Comparison of ENCODE assay signal across 21 mouse cellular contexts in the genomic region with DNA sequence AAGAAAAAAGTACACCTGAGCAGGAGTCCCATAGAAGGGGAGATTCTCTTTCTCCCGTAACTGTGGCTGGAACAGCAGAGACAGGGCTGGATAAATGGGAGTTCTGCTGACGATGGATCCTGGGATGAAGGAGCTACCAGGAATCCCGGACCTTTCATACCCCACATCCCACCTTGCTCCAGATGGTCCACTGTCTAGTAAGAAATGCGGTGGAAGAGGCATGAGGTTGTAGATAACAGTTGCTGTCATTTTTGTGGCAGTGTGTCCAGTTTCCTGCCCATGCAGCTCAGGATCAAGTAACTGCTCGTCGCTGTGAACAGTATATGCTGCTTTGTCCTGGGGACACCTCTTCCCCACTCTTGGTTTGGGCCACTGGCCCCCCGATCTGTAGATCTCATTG.
A peak's percentile ranks its signal among the peaks of the same experiment; 100 is the strongest.
DNase-seq lines count a peak whose midpoint lies in the region; ATAC-seq lines count a peak whose summit lies in the region.
"Had no signal": no experiment of that assay in that cellular context is flagged by ENCODE, and none has a peak within 500 bp of the region (broad histone marks: within the 10 kb centered on the region; RNA-seq: fewer than 3 reads in every experiment).

No protein-coding gene starts in this region.

- H3K27me3 ChIP-seq in heart, embryonic 10.5 days (ENCODE audit: insufficient read depth, poor library complexity, severe bottlenecking) = no peaks in the 10 kb centered on the region
- H3K27me3 ChIP-seq in heart, embryonic 11.5 days (ENCODE audit: control insufficient read depth, insufficient read depth, low read length) = no peaks in the 10 kb centered on the region
- H3K27me3 ChIP-seq in midbrain, embryonic 11.5 days (ENCODE audit: control insufficient read depth, insufficient read depth, low read length) = no peaks in the 10 kb centered on the region
- no peaks in the 10 kb centered on the region for H3K27me3 ChIP-seq in midbrain, embryonic 15.5 days (replicated peaks)
- H3K27me3 ChIP-seq: CH12.LX had no signal

- no peak overlapping the region for H3K27ac ChIP-seq in heart, embryonic 10.5 days
- no peak overlapping the region for H3K27ac ChIP-seq in heart, embryonic 11.5 days (ENCODE audit: low read depth, low read length)
- H3K27ac ChIP-seq in midbrain, embryonic 11.5 days (ENCODE audit: low read depth, low read length) = no peak overlapping the region
- no peak overlapping the region for H3K27ac ChIP-seq in midbrain, embryonic 15.5 days

- WGBS in heart, embryonic 10.5 days = 73% methylated on average over 7 of the region's 7 CpGs
- WGBS in heart, embryonic 11.5 days (ENCODE audit: insufficient replicate concordance) = 82% methylated on average over 7 of the region's 7 CpGs
- 90% methylated on average over 7 of the region's 7 CpGs for WGBS in midbrain, embryonic 11.5 days
- 90% methylated on average over 7 of the region's 7 CpGs for WGBS in midbrain, embryonic 15.5 days

- H3K9me3 ChIP-seq in heart, embryonic 10.5 days = no peaks in the 10 kb centered on the region
- H3K9me3 ChIP-seq in heart, embryonic 11.5 days (replicated peaks; ENCODE audit: control insufficient read depth, low read length) = no peaks in the 10 kb centered on the region
- H3K9me3 ChIP-seq in midbrain, embryonic 11.5 days (ENCODE audit: control insufficient read depth, low read length) = no peaks in the 10 kb centered on the region; the same call in 1 of the 2 replicates
- H3K9me3 ChIP-seq in midbrain, embryonic 15.5 days = no peaks in the 10 kb centered on the region

- H3K36me3 ChIP-seq in heart, embryonic 10.5 days = no peaks in the 10 kb centered on the region
- no peaks in the 10 kb centered on the region for H3K36me3 ChIP-seq in heart, embryonic 11.5 days (ENCODE audit: control insufficient read depth, insufficient read depth, low read length)
- no peaks in the 10 kb centered on the region for H3K36me3 ChIP-seq in midbrain, embryonic 11.5 days (ENCODE audit: control insufficient read depth, insufficient read depth, low read length)
- H3K36me3 ChIP-seq in midbrain, embryonic 15.5 days (replicated peaks) = no peaks in the 10 kb centered on the region
- H3K36me3 ChIP-seq: G1E had no signal

- H3K4me2 ChIP-seq in heart, embryonic 11.5 days = no peak overlapping the region
- no peak overlapping the region for H3K4me2 ChIP-seq in midbrain, embryonic 11.5 days
- no peak overlapping the region for H3K4me2 ChIP-seq in midbrain, embryonic 15.5 days

- no peak for ATAC-seq in heart, embryonic 11.5 days (replicated peaks; ENCODE audit: insufficient number of reproducible peaks, low FRiP score, low TSS enrichment)
- no peak for ATAC-seq in midbrain, embryonic 11.5 days (ENCODE audit: low FRiP score)
- no peak for ATAC-seq in midbrain, embryonic 15.5 days (replicated peaks)
- ATAC-seq: activated CD4-positive, CD25-positive, alpha-beta regulatory T cell, adult 4 months; CD4-positive, CD25-positive, alpha-beta regulatory T cell, adult 4 months; Patski had no signal

- H3K4me1 ChIP-seq in heart, embryonic 10.5 days = peaks cover 3% of the 10 kb centered on the region; the same call in 1 of the 2 replicates
- H3K4me1 ChIP-seq in heart, embryonic 11.5 days (ENCODE audit: control insufficient read depth, insufficient read depth, low read length) = no peaks in the 10 kb centered on the region
- H3K4me1 ChIP-seq in midbrain, embryonic 11.5 days (ENCODE audit: control insufficient read depth, insufficient read depth, low read length) = no peaks in the 10 kb centered on the region
- no peaks in the 10 kb centered on the region for H3K4me1 ChIP-seq in midbrain, embryonic 15.5 days

- DNase-seq in heart, adult 11 months = peak; percentile 58
- DNase-seq in heart, adult 18-20 months = no peak
- peak; percentile 59 for DNase-seq in heart, embryonic 10.5 days (ENCODE audit: low spot score)
- peak; percentile 35 for DNase-seq in midbrain, embryonic 11.5 days (ENCODE audit: low spot score, missing footprints)
- DNase-seq: adrenal gland, adult 2 months; adrenal gland, adult 8-10 months; adrenal gland, postnatal 10 days; adrenal gland, postnatal 14 days; adrenal gland, postnatal 25 days; adrenal gland, postnatal 36 days; B cell, adult 2 months; cerebellum, adult 11 months; cerebellum, adult 11-12 months; cerebellum, adult 18-20 months had no signal

- no peak overlapping the region for H3K4me3 ChIP-seq in heart, embryonic 10.5 days
- no peak overlapping the region for H3K4me3 ChIP-seq in heart, embryonic 11.5 days (ENCODE audit: low read depth, low read length)
- no peak overlapping the region for H3K4me3 ChIP-seq in midbrain, embryonic 11.5 days (ENCODE audit: low read depth, low read length)
- H3K4me3 ChIP-seq in midbrain, embryonic 15.5 days = no peak overlapping the region

- H3K9ac ChIP-seq in heart, embryonic 11.5 days (ENCODE audit: low read depth, low read length) = no peak overlapping the region
- no peak overlapping the region for H3K9ac ChIP-seq in midbrain, embryonic 11.5 days (ENCODE audit: low read length)
- H3K9ac ChIP-seq in midbrain, embryonic 15.5 days = no peak overlapping the region

Comparison
In these comparisons a context has a peak if more than half of its experiments do, and no peak if none do; other contexts are left out.
1. DNase-seq: peak in heart, adult 11 months (single experiment), heart, embryonic 10.5 days (single experiment) and midbrain, embryonic 11.5 days (single experiment); none in heart, adult 18-20 months (0 of 2).